Mouse (Mus musculus) brain, embryonic 14.5 days (tissue): ENCODE results near the gene Gm49369. TPM values are rescaled to one million over a fixed set of nuclear protein-coding genes. Genes with fewer than 3 reads are reported as not detected.
"Not testable (repeated sequence)": the region's sequence is repeated elsewhere in the genome, so short reads cannot be mapped to it uniquely, and the experiment has no call there.

Experiments used
- DNase-seq: peaks from one replicate; pipeline ENCODE4 v3.0.0-alpha.2; 2011; ENCODE audit warnings: low read depth
- CTCF ChIP-seq: fragments of 200-500 bp; IDR thresholded peaks from 2 replicates; pipeline ENCODE4 v1.5.1; 2012; ENCODE audit warnings: inconsistent platforms, mild to moderate bottlenecking, moderate library complexity, borderline replicate concordance; ENCODE audit not compliant: insufficient read depth, insufficient read length; ENCODE audit errors: extremely low read depth
- POLR2A ChIP-seq: fragments of 200-500 bp; IDR thresholded peaks from 2 replicates; pipeline ENCODE4 v1.6.1; 2012; ENCODE audit warnings: mild to moderate bottlenecking, inconsistent platforms, borderline replicate concordance; ENCODE audit not compliant: poor library complexity, insufficient read depth, insufficient read length, severe bottlenecking; ENCODE audit errors: extremely low read depth
- polyA plus RNA-seq: library from polyadenylated mRNA; depleted of rRNA; stranded (reverse); fragments of >200 nt; gene quantifications from 2 replicates; pipeline ENCODE4 v1.2.3, GENCODE M21; 2012

The Gm49369 gene
- polyA plus RNA-seq, 1 experiment: 0.12 TPM

DNA sequence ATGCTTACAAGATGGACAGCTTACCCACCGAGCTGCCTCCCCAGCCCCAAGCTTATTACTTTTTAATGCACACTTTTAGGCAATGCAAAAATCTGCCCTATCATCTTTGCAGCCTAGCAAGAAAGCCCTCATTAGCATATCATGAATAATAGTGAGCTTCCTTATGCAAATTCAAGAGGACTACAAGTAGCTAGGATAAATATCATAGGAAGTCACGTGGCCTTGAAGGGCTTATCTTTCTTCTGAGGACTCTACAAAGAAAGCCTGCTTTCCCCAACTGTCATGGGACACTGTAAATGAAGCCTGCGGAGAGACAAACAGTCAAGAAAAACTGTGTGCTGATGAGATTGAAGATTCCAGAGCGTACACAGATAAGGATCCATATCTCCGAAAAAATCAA lies 30.9 kb downstream of the Gm49369 start:
- no peak for TF ChIP-seq CTCF
- TF ChIP-seq POLR2A: no peak
- DNase-seq: peak; percentile 71

DNA sequence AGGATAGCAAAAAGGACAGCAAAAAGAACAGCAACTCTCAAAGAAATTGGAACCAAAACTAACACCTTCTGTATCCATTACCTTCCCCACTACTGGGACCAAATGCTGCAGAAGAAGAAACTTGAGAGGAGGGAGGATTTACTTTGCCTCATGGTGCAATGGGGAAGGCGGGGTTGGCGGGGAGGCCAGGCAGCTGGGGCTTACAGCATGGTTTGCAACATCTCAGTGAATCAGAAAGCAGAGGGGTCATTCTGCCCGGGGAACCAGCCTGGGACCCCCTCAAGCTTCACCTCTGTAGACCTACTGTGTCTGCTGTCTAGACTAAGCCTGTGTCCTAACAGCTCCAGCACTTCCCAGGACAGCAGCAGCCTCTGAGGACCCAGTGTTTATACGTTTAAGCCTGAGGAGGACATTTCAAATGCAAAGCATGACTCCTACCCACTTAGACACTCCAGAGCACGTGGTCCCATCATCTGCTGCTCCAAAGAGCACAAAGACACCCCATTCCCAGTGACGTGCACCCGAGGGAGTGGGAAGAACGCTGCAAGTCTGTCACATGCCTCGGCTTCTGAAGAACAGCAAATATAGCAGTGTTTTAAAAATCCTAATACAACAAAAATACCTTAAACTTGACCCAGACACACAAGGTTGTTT lies 33.0 kb downstream of the Gm49369 start:
- TF ChIP-seq POLR2A (no peak), CTCF (no peak)
- peak; percentile 91 for DNase-seq

DNA sequence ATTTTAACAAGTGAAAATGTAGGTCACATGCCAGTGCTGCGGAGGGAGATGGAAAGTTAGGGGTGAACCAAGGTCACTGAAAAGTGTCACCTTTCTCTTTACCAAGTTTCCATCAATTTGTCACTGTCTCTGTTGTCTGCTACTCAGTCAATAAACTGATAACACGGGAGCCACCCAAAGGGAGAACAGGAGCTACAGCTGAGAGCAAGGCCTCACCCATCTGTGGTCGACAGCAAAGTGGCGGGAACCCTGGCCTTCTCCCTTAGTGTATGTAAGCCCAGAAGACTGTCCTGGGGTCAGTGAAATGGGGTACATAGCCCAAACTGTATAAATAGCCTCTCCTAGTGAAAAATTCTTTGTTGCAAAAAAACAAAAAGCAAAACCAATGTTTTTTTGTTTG lies 34.9 kb downstream of the Gm49369 start:
- no peak for TF ChIP-seq CTCF
- TF ChIP-seq POLR2A: no peak

DNA sequence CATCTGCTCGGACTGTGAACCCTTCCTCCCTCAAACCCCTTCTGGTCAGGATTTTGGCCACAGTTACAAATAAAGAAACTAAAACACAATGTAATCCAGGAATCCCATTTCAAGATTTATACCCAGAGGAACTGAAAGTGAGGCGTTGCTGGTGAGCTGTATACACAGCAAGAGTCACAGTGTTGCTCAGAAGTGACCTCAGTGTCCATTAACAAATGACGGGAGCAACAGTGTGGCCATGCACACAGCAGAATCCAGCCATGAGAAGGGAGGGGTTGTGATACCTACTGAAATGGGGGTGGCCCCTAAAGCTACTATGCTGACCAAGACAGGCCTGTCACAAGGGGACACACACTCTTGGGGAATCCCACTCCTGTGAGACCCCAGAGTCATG lies 40.2 kb downstream of the Gm49369 start:
- DNase-seq: no peak
- no peak for TF ChIP-seq CTCF
- no peak for TF ChIP-seq POLR2A

More for the DNA sequence above, 34.9 kb downstream of the Gm49369 start:
- DNase-seq: no peak

GRCm38 (mm10) chr7:142341564-142342246 lies 40.8 kb downstream of the Gm49369 start:
- DNase-seq: no peak
- TF ChIP-seq CTCF (no peak), POLR2A (no peak)

DNA sequence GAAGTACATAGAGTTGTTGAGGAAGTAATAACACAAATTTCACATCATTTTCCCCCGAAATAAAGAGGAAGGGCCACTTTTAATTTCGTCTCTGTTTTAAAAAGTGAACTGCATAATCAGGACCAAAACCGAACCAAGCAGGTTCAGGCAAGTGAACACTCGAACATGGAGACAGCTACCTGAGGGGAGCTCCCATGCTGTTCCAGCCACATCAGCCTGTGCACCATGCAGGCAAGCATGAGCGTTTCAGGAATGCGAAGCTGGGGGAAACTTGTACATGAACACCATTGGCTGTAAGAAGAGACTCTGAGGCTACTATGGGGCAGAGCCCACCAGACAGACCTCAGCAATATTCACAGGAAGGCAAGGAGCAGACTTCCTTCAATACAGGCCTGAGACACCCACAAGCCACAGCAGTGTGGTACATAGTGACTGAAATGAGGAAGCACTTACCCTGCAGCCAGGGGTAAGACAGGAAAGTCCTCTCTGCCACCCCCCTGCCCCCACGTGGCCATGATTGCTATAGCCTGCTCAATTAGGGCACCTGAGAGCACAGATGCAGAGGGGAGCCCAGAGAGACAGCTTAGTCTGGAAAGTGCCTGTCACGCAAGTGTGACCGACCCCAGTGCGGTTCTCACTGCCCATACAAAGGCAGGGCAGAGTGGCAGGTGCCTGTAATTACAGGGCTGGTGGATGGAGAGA lies 42.0 kb downstream of the Gm49369 start:
- TF ChIP-seq CTCF: no peak
- no peak for TF ChIP-seq POLR2A
- DNase-seq: no peak

DNA sequence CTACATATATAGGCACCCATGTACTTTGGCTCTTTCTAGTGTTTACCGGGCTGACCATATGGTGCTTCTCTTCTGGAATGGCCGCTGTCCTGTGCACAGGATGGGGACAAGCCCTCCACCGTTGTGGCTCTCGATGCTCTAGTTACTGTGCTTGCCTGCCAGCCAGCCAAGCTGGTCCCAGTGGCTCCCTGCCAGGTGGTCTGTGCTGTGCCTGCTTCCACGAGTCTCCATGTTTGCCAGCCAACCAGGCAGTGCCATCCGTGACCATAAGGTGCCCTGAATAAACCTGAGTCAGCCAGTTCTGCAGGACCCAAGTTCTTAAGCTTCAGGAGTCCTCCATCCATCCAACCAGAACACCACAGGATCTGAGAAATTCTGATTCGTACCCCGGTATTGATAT lies 47.3 kb downstream of the Gm49369 start:
- peak; percentile 53 for DNase-seq
- TF ChIP-seq CTCF (no peak), POLR2A (no peak)

GRCm38 (mm10) chr7:142334246-142334645 lies 48.2 kb downstream of the Gm49369 start:
- TF ChIP-seq POLR2A (no peak), CTCF (peak; percentile 95)
- DNase-seq: peak; percentile 95

- DNase-seq: not testable (repeated sequence)
These were observed 49.7 kb downstream of the Gm49369 start for GRCm38 (mm10) chr7:142332741-142333140.

DNA sequence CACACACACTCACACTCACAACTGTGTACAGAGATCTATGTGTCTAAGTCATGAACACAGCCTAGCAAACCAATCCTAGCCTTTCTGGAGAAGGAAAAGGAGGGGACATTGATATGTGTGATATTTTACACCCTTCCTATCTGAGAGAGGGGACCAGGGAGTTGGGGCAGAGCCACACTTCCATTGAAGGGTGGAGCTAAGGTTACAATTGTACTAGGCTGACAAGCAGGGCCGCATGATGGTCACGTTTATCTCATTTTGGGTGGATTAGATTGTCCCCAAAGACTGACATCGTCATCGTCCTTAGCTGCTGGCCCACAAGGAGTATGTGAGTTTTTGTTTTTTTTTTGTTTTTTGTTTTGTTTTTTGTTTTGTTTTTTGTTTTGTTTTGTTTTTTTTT lies 51.2 kb downstream of the Gm49369 start:
- DNase-seq: no peak
- TF ChIP-seq POLR2A (no peak), CTCF (no peak)

- no peak for DNase-seq
These were observed 52.2 kb downstream of the Gm49369 start for GRCm38 (mm10) chr7:142330271-142330724.

DNA sequence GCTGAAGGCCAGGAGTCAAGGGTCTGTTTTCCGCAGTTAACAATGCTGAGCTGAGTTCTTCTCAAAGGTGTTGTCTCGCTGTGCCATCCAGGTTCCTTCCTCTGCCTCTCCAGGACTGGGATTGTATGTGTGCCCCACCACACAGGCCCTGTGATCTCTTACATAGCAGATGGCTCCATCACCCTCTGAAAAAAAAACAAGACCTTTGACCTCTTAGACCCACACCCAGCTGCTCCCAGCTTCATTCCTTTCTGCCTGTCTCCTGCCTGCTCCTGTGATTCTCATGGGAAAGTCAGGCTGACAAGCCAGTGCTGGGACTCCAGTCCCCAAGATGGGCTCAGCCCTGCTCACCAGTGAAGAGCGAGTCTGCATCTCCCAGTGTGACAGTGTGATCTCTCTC lies 54.0 kb downstream of the Gm49369 start:
- no peak for TF ChIP-seq POLR2A
- TF ChIP-seq CTCF: no peak
- DNase-seq: no peak

More at GRCm38 (mm10) chr7:142330271-142330724, 52.2 kb downstream of the Gm49369 start:
- TF ChIP-seq CTCF: no peak
- no peak for TF ChIP-seq POLR2A
